Mouse (Mus musculus): ENCODE data around the gene Selenbp1. TPM values are rescaled to one million over a fixed set of nuclear protein-coding genes. Genes with fewer than 3 reads are reported as not detected.
A peak's percentile ranks its signal among the peaks of the same experiment; 100 is the strongest.

The Selenbp1 gene
- total and polyA plus RNA-seq, 3 experiments = 0.25 TPM; not detected in 2

GRCm38 (mm10) chr3:94974528-94975422, 41.9 kb downstream of the Selenbp1 start, which contains the start of gene Pi4kb:
TSS of gene Pi4kb (plus strand) at chr3:94974731.
- Histone ChIP-seq H3K4me2 (ENCODE audit: insufficient read depth, low read depth, poor library complexity, severe bottlenecking) (peak within 1 kb of the TSS; percentile 96), H3K4me1 (ENCODE audit: control insufficient read depth in 1 of 2, insufficient read depth in 2 of 2) (peaks cover 3 to 60% of the 10 kb centered on the region in 2 experiments; a peak in 3 of 4 replicates), H3K36me3 (replicated peaks in 1 of 2; ENCODE audit: control insufficient read depth in 1 of 2, insufficient read depth in 1 of 2, low read length in 1 of 2) (peaks cover 0 to 35% of the 10 kb centered on the region in 2 experiments), H3K9ac (ENCODE audit: insufficient read depth, low read depth) (peak within 1 kb of the TSS; percentile 99), H3K27ac (ENCODE audit: insufficient read depth, low read depth) (peak within 1 kb of the TSS; percentile 48), H3K27me3 (replicated peaks) (no peaks in the 10 kb centered on the region), H3K9me3 (replicated peaks; ENCODE audit: low read length) (no peaks in the 10 kb centered on the region), H3K4me3 (replicated peaks in 1 of 3; ENCODE audit: low read depth in 2 of 3, low read length in 2 of 3, poor library complexity in 1 of 3) (peak within 1 kb of the TSS; percentile 89 to 99 (median 95)), H3K79me2 (replicated peaks; ENCODE audit: control insufficient read depth, extremely low read depth, insufficient read depth, poor library complexity, severe bottlenecking) (peaks cover 11% of the 10 kb centered on the region)
- dilution Hi-C loops (cut with MboI; ENCODE audit: extremely low pct_ligation_motif_present, extremely low pct_unique_long_range_greater_than_20kb, low sequenced_read_pairs) (no loop called here), in situ Hi-C loops (cut with MboI; ENCODE audit: low pct_ligation_motif_present, low pct_unique_long_range_greater_than_20kb, low sequenced_read_pairs) (no loop called here)
- peak; percentile 95 for DNase-seq (ENCODE audit: extremely low read depth)
- peak; percentile 98 for TF ChIP-seq MAX (IDR thresholded peaks at IDR 0.05; ENCODE audit: low read length)
- peak; percentile 81 for TF ChIP-seq POLR2A (IDR thresholded peaks at IDR 0.05; ENCODE audit: low read depth, low read length)
- no peak for TF ChIP-seq BHLHE40 (IDR thresholded peaks at IDR 0.05; ENCODE audit: low read depth, low read length)
- no peak for TF ChIP-seq MAFK (IDR thresholded peaks at IDR 0.05; ENCODE audit: insufficient replicate concordance, low read length)
- no peak for TF ChIP-seq RAD21 (IDR thresholded peaks at IDR 0.05; ENCODE audit: low read depth, low read length)
- TF ChIP-seq ETS1 (conservative IDR thresholded peaks at IDR 0.05; ENCODE audit: low read depth, low read length) = no peak
- no peak for TF ChIP-seq JUN (IDR thresholded peaks at IDR 0.05; ENCODE audit: insufficient read depth, low read depth, low read length)
- peak; percentile 19; the same call in 1 of the 2 replicates for TF ChIP-seq IRF4 (IDR thresholded peaks at IDR 0.05; ENCODE audit: low read depth, low read length)
- no peak for TF ChIP-seq ZC3H11A (IDR thresholded peaks at IDR 0.05; ENCODE audit: low read depth, low read length)
- peak; percentile 65; the same call in 1 of the 2 replicates for TF ChIP-seq MYC (IDR thresholded peaks at IDR 0.05; ENCODE audit: low read depth, low read length)
- 0 out of 2 replicates have a peak, but pooled peaks have one; percentile 18 for TF ChIP-seq KAT2A (IDR thresholded peaks at IDR 0.05; ENCODE audit: insufficient replicate concordance, low read length)
- TF ChIP-seq NRF1 (IDR thresholded peaks at IDR 0.05; ENCODE audit: low read depth, low read length) = no peak
- TF ChIP-seq RCOR1 (conservative IDR thresholded peaks at IDR 0.05; ENCODE audit: low read depth, low read length) = no peak
- TF ChIP-seq POLR2AphosphoS2 (IDR thresholded peaks at IDR 0.05; ENCODE audit: low read depth, low read length) = no peak; the same call in 1 of the 2 replicates
- no peak for TF ChIP-seq ZMIZ1 (IDR thresholded peaks at IDR 0.05; ENCODE audit: low read depth, low read length)
- no peak for TF ChIP-seq PAX5 (IDR thresholded peaks at IDR 0.05; ENCODE audit: low read length)
- peak; percentile 14; the same call in 1 of the 2 replicates for TF ChIP-seq MEF2A (IDR thresholded peaks at IDR 0.05; ENCODE audit: borderline replicate concordance, low read depth, low read length)
- no peak for TF ChIP-seq ZKSCAN1 (IDR thresholded peaks at IDR 0.05; ENCODE audit: borderline replicate concordance, low read depth, low read length)
- no peak for TF ChIP-seq USF1 (IDR thresholded peaks at IDR 0.05; ENCODE audit: low read depth, low read length)
- peak; percentile 48; the same call in 1 of the 2 replicates for TF ChIP-seq TCF12 (IDR thresholded peaks at IDR 0.05; ENCODE audit: low read depth, low read length)
- TF ChIP-seq USF2 (conservative IDR thresholded peaks at IDR 0.05; ENCODE audit: low read depth, low read length) = no peak
- peak; percentile 69 for TF ChIP-seq TBP (conservative IDR thresholded peaks at IDR 0.05; ENCODE audit: low read depth, low read length)
- TF ChIP-seq NELFE (IDR thresholded peaks at IDR 0.05; ENCODE audit: low read depth, low read length) = peak; percentile 71
- no peak for TF ChIP-seq EP300 (IDR thresholded peaks at IDR 0.05; ENCODE audit: low read length)
- TF ChIP-seq MAZ (IDR thresholded peaks at IDR 0.05; ENCODE audit: low read depth, low read length) = peak; percentile 78; the same call in 1 of the 2 replicates
- 0 out of 2 replicates have a peak, but pooled peaks have one; percentile 80 for TF ChIP-seq UBTF (IDR thresholded peaks at IDR 0.05; ENCODE audit: low read depth, low read length)
- no peak for TF ChIP-seq ZNF384 (IDR thresholded peaks at IDR 0.05; ENCODE audit: low read depth, low read length)
- TF ChIP-seq CHD1 (IDR thresholded peaks at IDR 0.05; ENCODE audit: low read depth, low read length) = no peak; the same call in 1 of the 2 replicates
- TF ChIP-seq CTCF (conservative IDR thresholded peaks at IDR 0.05 in 1 of 2, IDR thresholded peaks at IDR 0.05 in 1 of 2; ENCODE audit: low read depth in 2 of 2, low read length in 2 of 2) = peak in 1 of 2 experiments; percentile 6; a peak in 1 of 4 replicates
- no peak for TF ChIP-seq JUND (conservative IDR thresholded peaks at IDR 0.05; ENCODE audit: low read depth, low read length)
- no peak for TF ChIP-seq SMC3 (IDR thresholded peaks at IDR 0.05; ENCODE audit: low read depth, low read length)
- no peak for TF ChIP-seq E2F4 (IDR thresholded peaks at IDR 0.05; ENCODE audit: insufficient replicate concordance, low read depth, low read length)
- TF ChIP-seq HCFC1 (IDR thresholded peaks at IDR 0.05; ENCODE audit: low read depth, low read length) = peak; percentile 74
- peak; percentile 77 for TF ChIP-seq SIN3A (IDR thresholded peaks at IDR 0.05; ENCODE audit: low read length)
- peak; percentile 57 for TF ChIP-seq ELF1 (IDR thresholded peaks at IDR 0.05; ENCODE audit: low read depth, low read length)
- peak; percentile 48; the same call in 1 of the 2 replicates for TF ChIP-seq CHD2 (IDR thresholded peaks at IDR 0.05; ENCODE audit: low read length)
- no peak for TF ChIP-seq GABPA (IDR thresholded peaks at IDR 0.05; ENCODE audit: insufficient replicate concordance, low read depth, low read length)
- peak; percentile 56 for TF ChIP-seq MXI1 (IDR thresholded peaks at IDR 0.05; ENCODE audit: low read depth, low read length)

Measured in CH12.LX (cell line).